Mouse (Mus musculus) c-Kit-positive CD71-positive TER-119-negative erythroid progenitor cells, embryonic 14.5 days (primary cell): ENCODE data around the gene Cbx1.

Experiments used
- DNase-seq: peaks from one replicate; pipeline ENCODE4 v3.0.0-alpha.2; 2013; ENCODE audit warnings: low read depth

Cbx1 gene

DNA sequence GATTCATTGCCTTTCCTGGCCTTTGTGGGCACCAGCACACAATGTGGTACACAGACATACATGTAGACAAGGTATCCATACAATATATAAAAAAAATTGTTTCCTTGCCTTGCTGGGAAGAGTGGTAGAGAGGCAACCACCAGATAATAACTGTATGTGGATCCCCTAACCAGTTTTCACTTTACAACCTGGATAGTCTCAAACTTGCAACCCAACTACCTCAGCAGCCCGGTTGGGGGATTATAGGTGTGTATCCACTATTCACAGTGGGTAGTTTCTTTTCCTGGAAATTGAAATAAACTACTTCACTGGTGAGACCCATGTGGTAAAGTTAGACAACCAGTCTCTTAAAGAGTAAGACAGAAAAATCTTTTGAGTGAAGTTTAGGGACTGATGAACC is 27.6 kb downstream of the Cbx1 start:
- no peak for DNase-seq

DNA sequence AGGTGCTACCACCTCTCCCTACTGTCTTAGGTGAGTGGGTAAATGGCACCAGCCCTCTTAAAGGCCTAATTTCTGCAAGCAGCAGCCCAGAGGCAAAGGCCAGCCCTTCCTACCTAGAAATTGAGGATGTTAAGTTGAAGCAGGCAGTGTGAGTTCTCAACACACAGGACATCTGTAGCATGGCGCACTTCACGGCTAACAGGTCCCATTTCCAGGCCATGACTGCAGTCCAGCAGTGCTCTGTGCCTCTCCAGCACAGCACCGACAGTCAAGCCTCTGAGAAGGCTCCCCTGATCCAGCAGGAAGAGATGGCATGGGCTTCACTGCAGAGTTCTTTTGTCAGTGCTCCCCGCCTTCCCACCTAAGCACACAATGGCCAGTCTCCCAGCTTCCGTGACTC is 28.1 kb downstream of the Cbx1 start:
- DNase-seq: no peak

GRCm38 (mm10) chr11:96818128-96818710 is 29.3 kb downstream of the Cbx1 start:
- no peak for DNase-seq

DNA sequence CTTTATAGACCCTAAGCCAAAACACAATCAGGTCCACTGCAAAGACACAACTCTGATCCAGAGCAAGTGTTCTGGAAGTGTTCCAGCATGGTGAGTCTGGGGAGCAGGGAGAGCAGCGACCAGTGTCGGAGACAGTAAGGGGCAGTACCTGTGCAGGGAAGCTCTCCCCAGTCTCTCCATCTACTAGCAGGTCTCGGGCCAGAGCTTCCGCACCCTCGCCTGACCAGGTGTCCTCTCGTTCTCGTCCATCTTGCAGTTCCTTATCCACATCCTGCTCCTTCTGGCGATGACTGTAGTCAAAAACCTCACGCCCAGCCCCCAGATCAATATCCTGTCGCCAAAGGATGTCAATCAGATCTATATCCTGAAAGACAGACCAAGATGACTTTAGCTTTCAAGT is 33.0 kb downstream of the Cbx1 start:
- no peak for DNase-seq

DNA sequence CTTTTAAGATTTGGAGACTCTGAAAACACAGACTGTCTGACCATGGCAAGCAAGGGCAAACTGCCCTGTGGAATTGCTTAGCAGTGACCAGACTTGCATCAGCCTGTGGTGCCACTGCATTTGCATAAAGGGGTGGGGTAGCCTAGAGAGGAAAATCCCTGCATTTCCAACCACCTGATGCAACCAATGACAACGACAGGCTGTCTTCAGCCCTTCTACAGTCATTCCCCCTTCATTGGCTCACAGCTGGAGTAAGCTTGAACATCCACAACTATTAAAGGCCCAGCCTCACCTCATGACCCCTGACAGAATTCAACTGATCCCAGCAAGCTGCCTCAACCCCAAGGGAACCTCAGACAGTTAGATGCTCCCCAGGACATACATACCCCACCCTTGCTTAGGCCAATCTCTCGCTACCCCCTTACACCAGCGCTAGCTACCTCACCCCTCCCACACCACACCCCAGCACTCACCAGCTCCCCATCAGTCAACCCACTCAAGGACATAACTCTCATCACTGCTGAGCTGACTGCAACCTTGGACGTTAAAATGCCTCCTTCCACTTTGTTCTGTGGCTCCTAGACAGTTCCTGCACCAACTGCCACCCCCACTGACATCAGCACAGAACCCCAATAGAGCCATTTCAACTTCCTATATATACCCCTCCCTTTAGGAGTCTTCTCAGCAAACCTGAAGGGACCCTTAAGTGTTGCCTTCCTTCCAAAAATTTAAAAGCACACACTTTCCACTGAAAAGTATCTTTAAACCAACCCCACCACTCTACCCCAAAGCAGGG is 33.9 kb downstream of the Cbx1 start:
- DNase-seq: no peak

GRCm38 (mm10) chr11:96823471-96823837 is 34.5 kb downstream of the Cbx1 start:
- no peak for DNase-seq

DNA sequence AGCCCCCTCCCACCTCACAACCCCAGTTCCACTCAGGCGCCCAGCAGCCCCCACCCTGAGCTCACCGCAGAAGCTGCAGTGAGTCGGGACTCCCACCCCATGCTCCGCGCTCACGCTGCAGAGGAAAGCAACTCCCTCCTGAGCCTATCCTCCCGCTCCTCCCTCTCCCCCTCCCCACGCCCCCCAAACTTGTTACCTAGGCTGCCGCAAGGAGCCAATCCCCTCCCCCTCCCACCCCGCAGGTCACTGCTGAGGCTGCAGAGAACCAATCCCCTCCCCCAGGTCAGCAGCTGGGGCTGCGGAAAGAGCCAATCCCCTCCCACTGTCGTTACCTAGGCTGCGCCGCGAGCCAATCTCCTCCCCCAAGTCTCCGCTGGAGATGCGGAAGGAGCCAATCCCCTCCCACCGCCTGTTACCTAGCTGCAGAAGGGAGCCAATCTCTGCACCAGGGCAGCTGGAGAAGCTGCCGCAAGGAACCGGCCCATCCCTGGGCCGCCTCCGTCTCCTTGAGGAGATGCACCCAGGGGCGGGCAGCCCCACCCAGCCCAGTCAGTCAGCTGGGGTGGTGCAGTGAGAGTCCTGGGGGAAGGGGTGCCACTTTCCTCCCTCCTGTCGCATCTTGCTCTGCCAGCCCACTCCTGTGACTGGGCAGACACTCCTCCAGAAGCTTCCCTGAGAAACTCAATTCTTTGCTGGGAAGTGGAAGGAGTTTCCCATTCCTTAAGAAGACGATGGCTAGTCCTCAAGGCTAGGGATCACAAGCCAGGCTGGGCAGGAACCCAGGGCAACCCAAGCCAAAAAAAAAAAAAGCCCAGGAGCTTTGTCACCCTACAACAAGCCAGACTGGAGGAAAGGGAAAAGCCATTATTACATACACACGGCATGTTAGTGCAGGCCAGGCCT is 35.2 kb downstream of the Cbx1 start:
- peak; percentile 74 for DNase-seq

GRCm38 (mm10) chr11:96824783-96825495 is 36.0 kb downstream of the Cbx1 start:
- no peak for DNase-seq

DNA sequence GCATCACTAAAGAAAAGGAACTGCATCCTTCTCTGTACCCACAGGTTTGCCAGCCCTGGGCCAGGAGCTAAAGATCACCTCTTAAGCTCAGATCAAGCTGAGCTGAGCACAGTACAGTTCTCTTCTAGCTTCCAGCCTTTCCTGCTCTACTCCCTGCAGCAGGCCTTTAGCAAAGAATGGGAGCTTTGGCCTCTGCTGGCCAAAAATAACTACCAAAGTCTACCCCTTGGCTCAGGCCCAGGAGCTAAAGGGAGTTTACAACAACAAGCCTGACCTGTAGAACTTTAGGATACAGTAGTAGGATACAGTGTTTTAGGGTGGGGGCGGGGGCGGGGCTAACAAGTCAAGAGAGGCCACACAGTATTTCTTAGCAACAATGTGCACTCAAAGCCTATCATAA is 37.6 kb downstream of the Cbx1 start:
- DNase-seq: no peak

GRCm38 (mm10) chr11:96827062-96827581 is 38.2 kb downstream of the Cbx1 start:
- no peak for DNase-seq

DNA sequence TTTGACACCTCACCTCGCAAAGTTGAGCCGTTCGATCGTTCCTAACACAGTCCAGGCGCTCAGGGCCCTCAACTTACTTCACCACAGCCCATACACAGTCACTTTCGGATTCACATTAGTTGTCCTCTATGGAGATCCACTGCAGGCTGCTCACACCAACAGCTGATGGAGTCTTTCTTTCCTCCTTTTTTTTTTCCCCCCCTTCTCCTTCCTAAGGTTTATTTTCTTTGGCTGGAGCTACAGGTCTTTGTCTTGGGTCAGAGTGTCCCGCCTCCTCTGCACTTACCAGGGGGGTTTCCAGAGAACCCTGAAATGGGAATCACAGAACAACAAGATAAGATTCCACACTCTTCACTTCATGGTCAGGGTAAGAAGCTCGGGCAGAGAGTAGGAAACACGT is 39.0 kb downstream of the Cbx1 start:
- no peak for DNase-seq

- no peak for DNase-seq
Measured at GRCm38 (mm10) chr11:96828881-96829280, 40.0 kb downstream of the Cbx1 start.

DNA sequence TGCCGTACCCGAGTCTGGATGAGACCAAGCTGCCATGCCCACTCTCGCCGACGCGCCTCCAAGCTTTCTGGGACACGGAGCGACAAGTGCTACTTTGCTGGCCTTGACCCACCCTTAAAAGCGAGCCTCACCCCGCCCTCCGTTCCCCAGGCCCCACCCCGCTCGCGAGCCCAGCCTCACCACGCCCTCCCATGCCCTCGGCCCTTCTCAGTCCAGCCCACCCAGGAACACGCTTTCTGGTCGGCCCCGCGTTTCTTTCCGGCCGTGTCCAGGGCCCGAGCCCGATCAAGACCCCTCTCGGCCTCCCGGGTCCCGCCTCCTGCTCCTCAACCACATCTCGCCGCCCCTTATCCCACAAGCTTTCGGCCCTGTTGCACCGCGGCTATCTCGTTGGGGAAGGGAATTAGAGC is 40.5 kb downstream of the Cbx1 start:
- DNase-seq: peak; percentile 72

- peak; percentile 99 for DNase-seq
Measured at GRCm38 (mm10) chr11:96829813-96830538, 41.0 kb downstream of the Cbx1 start, which contains the start of gene Nfe2l1. TSS of gene Nfe2l1 (minus strand) at chr11:96829968.

DNA sequence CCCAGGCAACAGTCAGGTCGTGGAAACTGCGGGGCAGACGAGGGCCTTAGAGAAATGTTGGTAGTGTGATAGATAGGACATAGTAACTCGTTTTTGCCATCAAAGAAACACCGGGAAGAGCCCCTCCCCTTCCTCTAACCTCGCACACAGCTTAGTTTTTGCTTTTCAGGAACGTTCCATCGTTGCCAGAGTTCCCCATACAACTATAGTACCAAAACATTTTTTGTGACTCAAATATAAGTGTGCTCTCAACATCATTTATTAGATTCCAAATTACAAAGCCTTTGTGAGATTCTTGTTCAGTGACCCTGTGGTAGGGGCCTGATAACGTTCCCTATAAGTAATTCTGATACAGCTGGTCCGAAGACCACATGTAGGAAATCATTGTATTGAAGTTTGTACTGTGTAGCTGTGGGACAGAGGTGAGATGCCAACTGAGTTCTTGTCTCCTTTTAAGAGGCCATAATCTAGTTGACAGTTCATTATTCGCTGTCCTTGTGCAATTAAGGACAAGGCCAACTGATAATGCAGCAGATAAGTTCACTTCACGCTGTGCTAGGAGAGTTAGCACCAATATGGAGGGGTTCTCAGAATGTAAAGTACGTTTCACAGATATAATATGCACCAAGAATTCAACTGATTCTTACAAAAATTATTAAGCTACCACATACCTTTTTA is 41.8 kb downstream of the Cbx1 start:
- DNase-seq: peak; percentile 33

DNA sequence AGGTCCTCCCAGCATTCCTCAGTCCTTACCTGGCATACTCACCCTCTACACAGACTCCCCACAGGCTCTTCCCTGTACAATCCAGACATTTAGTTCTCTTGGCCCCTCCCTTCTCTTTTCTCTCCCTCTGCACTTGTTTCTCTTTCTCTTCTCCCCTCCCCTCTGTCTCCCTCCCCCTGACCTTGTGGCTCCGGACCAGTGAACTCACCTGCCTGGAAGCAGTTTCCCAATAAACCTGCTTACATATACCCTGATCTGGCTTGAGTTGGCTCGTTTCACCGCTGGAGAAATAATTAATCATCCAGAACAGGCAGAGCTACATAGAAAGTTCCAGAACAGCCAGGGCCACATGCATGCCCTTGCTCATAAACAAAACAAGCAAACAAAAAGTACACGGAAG is 42.6 kb downstream of the Cbx1 start:
- no peak for DNase-seq

- DNase-seq: no peak
Measured at GRCm38 (mm10) chr11:96832541-96832940, 43.6 kb downstream of the Cbx1 start.

- no peak for DNase-seq
Measured at GRCm38 (mm10) chr11:96832973-96833372, 44.0 kb downstream of the Cbx1 start.

DNA sequence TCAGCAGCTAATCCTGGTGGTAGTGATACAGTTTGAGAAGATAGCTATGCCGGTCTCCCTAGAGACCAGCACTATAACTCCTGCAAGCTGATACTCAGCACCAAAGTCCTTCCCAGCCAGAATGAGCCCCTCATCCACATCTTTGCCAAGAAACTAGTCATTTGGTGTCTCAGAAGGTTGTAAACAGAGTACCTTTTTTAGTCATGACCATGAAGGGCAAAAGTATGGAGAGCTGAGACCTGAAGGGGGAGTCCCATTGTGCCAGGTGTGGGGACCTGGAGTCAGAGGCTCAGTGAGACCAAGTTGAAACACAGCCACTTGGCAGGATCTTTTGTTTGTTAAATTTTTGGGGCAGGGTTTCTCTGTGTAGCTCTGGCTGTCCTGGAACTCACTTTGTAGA is 45.2 kb downstream of the Cbx1 start:
- DNase-seq: no peak

GRCm38 (mm10) chr11:96837298-96837697 is 48.4 kb downstream of the Cbx1 start:
- DNase-seq: no peak

DNA sequence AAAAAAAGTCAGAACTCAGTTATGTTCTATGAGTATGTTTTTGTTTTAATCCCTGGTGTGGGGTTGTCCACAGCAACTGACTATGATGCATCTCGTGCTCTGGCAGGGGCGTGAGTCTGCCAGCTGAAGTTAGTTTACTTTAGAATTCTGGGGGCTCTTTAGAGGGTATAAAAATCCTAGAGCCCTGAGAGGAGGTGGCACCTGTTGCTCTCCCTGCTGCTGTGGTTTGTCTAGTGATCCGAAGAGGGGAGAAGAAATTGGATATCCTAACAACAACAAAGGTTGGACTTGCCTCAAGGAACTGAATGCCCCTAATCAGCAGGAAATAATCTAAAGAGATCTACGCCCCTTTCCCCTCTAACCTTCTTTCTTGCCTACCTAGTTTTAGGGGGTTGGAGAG is 49.4 kb downstream of the Cbx1 start:
- no peak for DNase-seq
